Mouse (Mus musculus) central nervous system, embryonic 14 days (tissue): ENCODE results near the gene Fcgbp. TPM values are rescaled to one million over a fixed set of nuclear protein-coding genes. Genes with fewer than 3 reads are reported as not detected.

Experiments
- polyA plus RNA-seq: library from polyadenylated mRNA; depleted of rRNA; stranded (reverse); fragments of >200 nt; gene quantifications from 2 replicates; pipeline ENCODE4 v1.2.3, GENCODE M21; 2012; rRNA removed

Gene Fcgbp
- 0.18 and 0.24 TPM in 2 replicates for polyA plus RNA-seq

DNA sequence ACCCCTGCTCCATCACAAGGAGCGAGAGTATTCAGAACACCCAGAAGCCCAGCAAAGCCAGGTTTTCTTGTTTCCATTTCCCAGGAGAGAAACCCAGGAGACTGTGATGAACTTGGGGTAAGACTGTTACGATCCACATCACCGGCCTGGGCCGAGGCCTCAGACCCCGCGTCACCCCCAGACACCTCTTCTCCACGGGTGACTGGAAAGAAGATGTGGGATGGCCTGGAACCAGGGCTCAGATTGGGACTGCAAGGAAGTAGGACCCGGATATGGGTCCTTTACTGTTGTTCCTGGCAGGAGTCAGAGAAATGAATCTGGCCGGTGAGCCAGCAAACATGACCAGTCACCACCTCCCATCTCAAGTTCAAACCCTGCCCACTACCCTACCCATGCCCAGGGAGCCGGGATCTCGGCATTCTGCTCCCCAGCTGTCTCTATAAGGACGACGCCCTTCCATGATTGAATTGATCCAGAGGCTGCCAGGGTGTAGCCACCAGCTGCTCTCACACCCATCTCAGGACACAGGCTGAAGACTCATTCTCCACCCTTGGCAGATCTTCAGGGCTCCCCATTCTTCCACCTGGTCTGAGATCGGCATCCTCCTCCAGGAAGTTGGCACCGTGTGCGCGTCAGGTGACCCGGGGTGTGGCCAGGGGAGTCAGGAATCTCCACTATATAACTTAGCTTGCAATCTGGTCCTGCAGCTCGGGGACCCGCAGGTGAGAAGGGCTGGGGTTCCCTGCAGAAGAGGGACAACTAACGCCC, at the start of gene Fcgbp:
Gene Fcgbp (plus strand): TSS at position 706 of the 768 bp plus-strand sequence.

GRCm38 (mm10) chr7:28049476-28050409, 21.3 kb upstream of the Fcgbp start, which contains the start of gene Psmc4:
Psmc4 (minus strand) TSS chr7:28050101.

DNA sequence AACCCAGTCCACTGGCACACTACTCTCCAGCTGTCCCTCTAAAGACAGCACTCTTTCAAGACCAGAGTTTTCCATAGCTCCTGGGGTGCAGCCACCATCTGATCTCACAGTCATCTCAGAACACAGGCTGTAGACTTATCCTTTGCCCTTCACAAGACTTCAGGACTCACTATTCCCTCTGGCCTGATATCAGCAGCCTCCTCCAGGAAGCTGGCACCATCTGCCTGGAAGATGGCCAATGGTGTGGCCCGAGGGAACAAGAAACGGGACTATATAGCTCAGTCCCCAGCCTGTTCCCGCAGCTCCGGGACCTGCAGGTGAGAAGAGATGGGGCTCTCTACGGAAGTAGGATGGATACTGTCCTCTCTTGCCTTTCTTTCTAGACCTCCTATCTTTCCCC, 58.1 kb downstream of the Fcgbp start, which contains the start of gene 9530053A07Rik:
Gene 9530053A07Rik (plus strand): TSS at position 301 of the 400 bp plus-strand sequence.

GRCm38 (mm10) chr7:28169489-28170422, 98.7 kb downstream of the Fcgbp start, which contains the start of gene Fbl:
Fbl (plus strand) TSS chr7:28169710.

Other genes with a start within 250 kb of the Fcgbp start
- 5.3 and 6.1 TPM in 2 replicates for gene Zfp59, start 232.6 kb upstream of the Fcgbp start, polyA plus RNA-seq
- gene Zfp607a, start 213.7 kb upstream of the Fcgbp start, polyA plus RNA-seq, result 1.2 and 1.3 TPM in 2 replicates
- 7.6 and 8.2 TPM in 2 replicates for gene Zfp974, start 141.8 kb upstream of the Fcgbp start, polyA plus RNA-seq
- 7.2 and 7.5 TPM in 2 replicates for gene Zfp780b, start 92.1 kb upstream of the Fcgbp start, polyA plus RNA-seq
- gene Zfp850, start 57.1 kb upstream of the Fcgbp start, polyA plus RNA-seq, result 3.0 and 3.4 TPM in 2 replicates
- 249 and 270 TPM in 2 replicates for gene Psmc4, start 21.1 kb upstream of the Fcgbp start, polyA plus RNA-seq
- 0.04 and 0.05 TPM in 2 replicates for gene 9530053A07Rik, start 58.2 kb downstream of the Fcgbp start, polyA plus RNA-seq
- gene Fbl, start 98.5 kb downstream of the Fcgbp start, polyA plus RNA-seq, result 244 and 245 TPM in 2 replicates
- gene Dyrk1b, start 108.2 kb downstream of the Fcgbp start, polyA plus RNA-seq, result 34.0 and 36.4 TPM in 2 replicates
- 59.8 and 66.6 TPM in 2 replicates for gene Eid2, start 196.6 kb downstream of the Fcgbp start, polyA plus RNA-seq
- gene Eid2b, start 206.5 kb downstream of the Fcgbp start, polyA plus RNA-seq, result 29.6 and 37.8 TPM in 2 replicates
- gene Selenov, start 219.9 kb downstream of the Fcgbp start, polyA plus RNA-seq, result 0.65 and 0.87 TPM in 2 replicates
- 25.5 and 33.0 TPM in 2 replicates for gene Dll3, start 231.0 kb downstream of the Fcgbp start, polyA plus RNA-seq
- 99.0 and 110 TPM in 2 replicates for gene Timm50, start 240.8 kb downstream of the Fcgbp start, polyA plus RNA-seq